Mouse (Mus musculus) embryonic facial prominence, embryonic 12.5 days (tissue): ENCODE results near the gene H1foo. TPM values are rescaled to one million over a fixed set of nuclear protein-coding genes. Genes with fewer than 3 reads are reported as not detected.

Experiments used
- ATAC-seq: fragments of 200-750 bp; cut with Nextera tagmentation; 2 replicates; pipeline ENCODE4 v1.8.0; 2017; ENCODE audit not compliant: insufficient number of reproducible peaks, insufficient read depth, low FRiP score, low TSS enrichment
- H3K27ac ChIP-seq: fragments of 300-500 bp; sonication (generic); 2 replicates; pipeline ENCODE4 v1.5.1; 2016; ENCODE audit warnings: mild to moderate bottlenecking
- H3K27me3 ChIP-seq: fragments of 300-500 bp; sonication (generic); 2 replicates; pipeline ENCODE4 v1.6.1; 2016; ENCODE audit warnings: mild to moderate bottlenecking, moderate library complexity
- H3K36me3 ChIP-seq: fragments of 300-500 bp; sonication (generic); 2 replicates; pipeline ENCODE4 v1.6.1; 2016; ENCODE audit warnings: mild to moderate bottlenecking
- H3K4me1 ChIP-seq: fragments of 300-500 bp; sonication (generic); 2 replicates; pipeline ENCODE4 v1.6.1; 2016
- H3K4me2 ChIP-seq: fragments of 300-500 bp; sonication (generic); replicated peaks from 2 replicates; pipeline ENCODE4 v1.6.1; 2016; ENCODE audit warnings: mild to moderate bottlenecking, moderate library complexity
- H3K4me3 ChIP-seq: fragments of 300-500 bp; sonication (generic); 2 replicates; pipeline ENCODE4 v1.5.1; 2016; ENCODE audit warnings: mild to moderate bottlenecking
- H3K9ac ChIP-seq: fragments of 300-500 bp; sonication (generic); 2 replicates; pipeline ENCODE4 v1.6.1; 2016; ENCODE audit warnings: mild to moderate bottlenecking, moderate library complexity
- H3K9me3 ChIP-seq: fragments of 300-500 bp; sonication (generic); 2 replicates; pipeline ENCODE4 v1.6.1; 2016; ENCODE audit warnings: mild to moderate bottlenecking, moderate library complexity
- WGBS: fragments of 180-500 bp; shearing (Covaris S2); methylation state at CpG from one replicate; pipeline ENCODE4 v1.1.7; 2016; 5-methylcytosine and 5-hydroxymethylcytosine counted together
- polyA plus RNA-seq: library from polyadenylated mRNA; unstranded; fragments of >200 nt; fragmentation: Nextera tagmentation; extraction: Ambion mirVana; gene quantifications from 2 replicates; pipeline ENCODE4 v1.2.1, GENCODE M21; 2016

H1foo gene
- polyA plus RNA-seq, 1 experiment from 2014 or later: not detected

GRCm38 (mm10) chr6:115955169-115955568 is 10.4 kb downstream of the H1foo start:
- no peaks in the 10 kb centered on the region for H3K27me3 ChIP-seq
- no peak for ATAC-seq
- no peak overlapping the region for H3K4me3 ChIP-seq
- H3K9me3 ChIP-seq: 0 out of 2 replicates have a peak, but pooled peaks cover 2% of the 10 kb centered on the region
- no peak overlapping the region for H3K4me2 ChIP-seq
- H3K4me1 ChIP-seq: peaks cover 32% of the 10 kb centered on the region
- no peak overlapping the region for H3K27ac ChIP-seq
- H3K9ac ChIP-seq: no peak overlapping the region
- H3K36me3 ChIP-seq: no peaks in the 10 kb centered on the region
- 89% methylated on average over 4 of the region's 4 CpGs for WGBS

- no peak for ATAC-seq
- H3K9me3 ChIP-seq: 0 out of 2 replicates have a peak, but pooled peaks cover 2% of the 10 kb centered on the region
- H3K9ac ChIP-seq: no peak overlapping the region
- H3K27ac ChIP-seq: no peak overlapping the region
- 80% methylated on average over 11 of the region's 11 CpGs for WGBS
- no peak overlapping the region for H3K4me2 ChIP-seq
- H3K36me3 ChIP-seq: no peaks in the 10 kb centered on the region
- peaks cover 32% of the 10 kb centered on the region for H3K4me1 ChIP-seq
- no peak overlapping the region for H3K4me3 ChIP-seq
- no peaks in the 10 kb centered on the region for H3K27me3 ChIP-seq
Observed at GRCm38 (mm10) chr6:115955664-115956063, 10.9 kb downstream of the H1foo start.

GRCm38 (mm10) chr6:115956418-115956921 is 11.7 kb downstream of the H1foo start:
- ATAC-seq: no peak
- Histone ChIP-seq H3K36me3 (no peaks in the 10 kb centered on the region), H3K4me2 (no peak overlapping the region), H3K27ac (0 out of 2 replicates have a peak overlapping the region, but pooled peaks have one; percentile 66), H3K9me3 (0 out of 2 replicates have a peak, but pooled peaks cover 2% of the 10 kb centered on the region), H3K4me1 (peaks cover 32% of the 10 kb centered on the region), H3K4me3 (no peak overlapping the region), H3K27me3 (no peaks in the 10 kb centered on the region), H3K9ac (no peak overlapping the region)
- WGBS: 84% methylated on average over 13 of the region's 13 CpGs

- H3K27me3 ChIP-seq: no peaks in the 10 kb centered on the region
- no peak for ATAC-seq
- WGBS: 30% methylated on average over 16 of the region's 16 CpGs
- peaks cover 32% of the 10 kb centered on the region for H3K4me1 ChIP-seq
- H3K9ac ChIP-seq: peak overlapping the region; percentile 30; the same call in 1 of the 2 replicates
- H3K4me3 ChIP-seq: no peak overlapping the region
- H3K36me3 ChIP-seq: no peaks in the 10 kb centered on the region
- H3K4me2 ChIP-seq: 0 out of 2 replicates have a peak overlapping the region, but pooled peaks have one; percentile 3
- no peaks in the 10 kb centered on the region for H3K9me3 ChIP-seq
- H3K27ac ChIP-seq: peak overlapping the region; percentile 66
Observed at GRCm38 (mm10) chr6:115956922-115957601, 12.3 kb downstream of the H1foo start.

- Histone ChIP-seq H3K9me3 (no peaks in the 10 kb centered on the region), H3K36me3 (no peaks in the 10 kb centered on the region), H3K4me3 (no peak overlapping the region), H3K4me1 (peaks cover 32% of the 10 kb centered on the region), H3K27me3 (no peaks in the 10 kb centered on the region), H3K27ac (peak overlapping the region; percentile 66), H3K9ac (peak overlapping the region; percentile 30; the same call in 1 of the 2 replicates), H3K4me2 (0 out of 2 replicates have a peak overlapping the region, but pooled peaks have one; percentile 3)
- WGBS: 22% methylated on average over 6 of the region's 6 CpGs
- ATAC-seq: peak; percentile 44; the same call in 1 of the 2 replicates
Observed at GRCm38 (mm10) chr6:115957681-115958080, 12.9 kb downstream of the H1foo start.

GRCm38 (mm10) chr6:115958445-115958844 is 13.7 kb downstream of the H1foo start:
- WGBS: 83% methylated on average over 9 of the region's 9 CpGs
- no peak overlapping the region for H3K9ac ChIP-seq
- ATAC-seq: no peak
- H3K4me1 ChIP-seq: peaks cover 32% of the 10 kb centered on the region
- no peak overlapping the region for H3K4me3 ChIP-seq
- no peaks in the 10 kb centered on the region for H3K36me3 ChIP-seq
- no peaks in the 10 kb centered on the region for H3K9me3 ChIP-seq
- H3K4me2 ChIP-seq: no peak overlapping the region
- H3K27ac ChIP-seq: peak overlapping the region; percentile 66; the same call in 1 of the 2 replicates
- no peaks in the 10 kb centered on the region for H3K27me3 ChIP-seq

- Histone ChIP-seq H3K36me3 (no peaks in the 10 kb centered on the region), H3K9ac (no peak overlapping the region), H3K27me3 (no peaks in the 10 kb centered on the region), H3K4me3 (no peak overlapping the region), H3K4me2 (no peak overlapping the region), H3K4me1 (peaks cover 32% of the 10 kb centered on the region), H3K9me3 (no peaks in the 10 kb centered on the region), H3K27ac (0 out of 2 replicates have a peak overlapping the region, but pooled peaks have one; percentile 32)
- WGBS: 57% methylated on average over 7 of the region's 7 CpGs
- no peak for ATAC-seq
Observed at GRCm38 (mm10) chr6:115959151-115959691, 14.5 kb downstream of the H1foo start.

- WGBS: 93% methylated on average over 19 of the region's 19 CpGs
- Histone ChIP-seq H3K9ac (no peak overlapping the region), H3K36me3 (no peaks in the 10 kb centered on the region), H3K27me3 (no peaks in the 10 kb centered on the region), H3K4me2 (no peak overlapping the region), H3K9me3 (no peaks in the 10 kb centered on the region), H3K27ac (no peak overlapping the region), H3K4me3 (no peak overlapping the region), H3K4me1 (peaks cover 32% of the 10 kb centered on the region)
- no peak for ATAC-seq
Observed at GRCm38 (mm10) chr6:115960322-115960721, 15.6 kb downstream of the H1foo start.

- no peak overlapping the region for H3K27ac ChIP-seq
Observed at GRCm38 (mm10) chr6:115961743-115962142, 17.0 kb downstream of the H1foo start.

GRCm38 (mm10) chr6:115962439-115963085 is 17.8 kb downstream of the H1foo start:
- Histone ChIP-seq H3K36me3 (no peaks in the 10 kb centered on the region), H3K27me3 (no peaks in the 10 kb centered on the region), H3K27ac (no peak overlapping the region), H3K9ac (no peak overlapping the region), H3K4me3 (no peak overlapping the region), H3K4me1 (peaks cover 20% of the 10 kb centered on the region), H3K4me2 (no peak overlapping the region), H3K9me3 (no peaks in the 10 kb centered on the region)
- 38% methylated on average over 23 of the region's 23 CpGs for WGBS
- ATAC-seq: no peak

More at GRCm38 (mm10) chr6:115961743-115962142, 17.0 kb downstream of the H1foo start:
- Histone ChIP-seq H3K9me3 (no peaks in the 10 kb centered on the region), H3K4me2 (no peak overlapping the region), H3K27me3 (no peaks in the 10 kb centered on the region), H3K9ac (no peak overlapping the region), H3K4me1 (peaks cover 28% of the 10 kb centered on the region), H3K36me3 (no peaks in the 10 kb centered on the region), H3K4me3 (no peak overlapping the region)
- 93% methylated on average over 3 of the region's 3 CpGs for WGBS
- no peak for ATAC-seq

GRCm38 (mm10) chr6:115963656-115964055 is 18.9 kb downstream of the H1foo start:
- Histone ChIP-seq H3K27me3 (no peaks in the 10 kb centered on the region), H3K4me3 (no peak overlapping the region), H3K36me3 (no peaks in the 10 kb centered on the region), H3K27ac (no peak overlapping the region), H3K4me1 (peaks cover 14% of the 10 kb centered on the region), H3K9me3 (no peaks in the 10 kb centered on the region), H3K4me2 (no peak overlapping the region), H3K9ac (no peak overlapping the region)
- WGBS: 73% methylated on average over 9 of the region's 9 CpGs
- ATAC-seq: no peak
